Mouse (Mus musculus) embryonic fibroblast, embryonic 13.5 days (primary cell): ENCODE results near the gene Epb41l5. TPM values are rescaled to one million over a fixed set of nuclear protein-coding genes. Genes with fewer than 3 reads are reported as not detected.

Experiments used
- H3K27ac ChIP-seq: 2 replicates; pipeline ENCODE4 v1.5.1; 2012; ENCODE audit warnings: low read length, control low read depth, inconsistent platforms; ENCODE audit not compliant: insufficient read depth
- H3K4me1 ChIP-seq: 2 replicates; pipeline ENCODE4 v1.6.1; 2011; ENCODE audit warnings: low read length; ENCODE audit not compliant: control insufficient read depth, insufficient read depth
- H3K4me3 ChIP-seq: 2 replicates; pipeline ENCODE4 v1.5.1; 2011; ENCODE audit warnings: mild to moderate bottlenecking, control low read depth, low read length; ENCODE audit not compliant: insufficient read depth
- CTCF ChIP-seq: IDR thresholded peaks from 2 replicates; pipeline ENCODE4 v1.5.1; 2011; ENCODE audit warnings: mild to moderate bottlenecking, control low read depth, low read length, moderate library complexity, borderline replicate concordance; ENCODE audit not compliant: insufficient read depth
- POLR2A ChIP-seq: IDR thresholded peaks from 2 replicates; pipeline ENCODE4 v1.6.1; 2011; ENCODE audit warnings: low read depth, mild to moderate bottlenecking, control low read depth, low read length, moderate library complexity
- polyA plus RNA-seq: library from polyadenylated mRNA; stranded (reverse); fragments of >200 nt; gene quantifications from 2 replicates; pipeline ENCODE4 v1.2.4, GENCODE M21; 2011; ENCODE audit warnings: low read depth; ENCODE audit not compliant: missing spikeins, insufficient read length

Epb41l5 gene
- polyA plus RNA-seq, 1 experiment = 2.7 TPM

- H3K4me3 ChIP-seq = no peak overlapping the region
- no peak overlapping the region for H3K27ac ChIP-seq
- H3K4me1 ChIP-seq = 0 out of 2 replicates have a peak, but pooled peaks cover 3% of the 10 kb centered on the region
- no peak for TF ChIP-seq CTCF
- no peak for TF ChIP-seq POLR2A
Observed at GRCm38 (mm10) chr1:119522726-119523125, 126.1 kb downstream of the Epb41l5 start.

GRCm38 (mm10) chr1:119521681-119522080 lies 127.1 kb downstream of the Epb41l5 start:
- Histone ChIP-seq H3K4me3 (no peak overlapping the region), H3K4me1 (0 out of 2 replicates have a peak, but pooled peaks cover 3% of the 10 kb centered on the region), H3K27ac (no peak overlapping the region)
- no peak for TF ChIP-seq CTCF
- TF ChIP-seq POLR2A = no peak

GRCm38 (mm10) chr1:119521029-119521428 lies 127.8 kb downstream of the Epb41l5 start:
- Histone ChIP-seq H3K4me3 (no peak overlapping the region), H3K27ac (no peak overlapping the region), H3K4me1 (0 out of 2 replicates have a peak, but pooled peaks cover 3% of the 10 kb centered on the region)
- TF ChIP-seq CTCF (no peak), POLR2A (no peak)

GRCm38 (mm10) chr1:119519286-119519685 lies 129.5 kb downstream of the Epb41l5 start:
- no peak overlapping the region for H3K27ac ChIP-seq
- H3K4me3 ChIP-seq = no peak overlapping the region
- no peak for TF ChIP-seq POLR2A
- no peak for TF ChIP-seq CTCF
- no peaks in the 10 kb centered on the region for H3K4me1 ChIP-seq

- Histone ChIP-seq H3K4me1 (no peaks in the 10 kb centered on the region), H3K4me3 (no peak overlapping the region), H3K27ac (no peak overlapping the region)
- TF ChIP-seq CTCF (no peak), POLR2A (no peak)
Observed at GRCm38 (mm10) chr1:119518786-119519185, 130.0 kb downstream of the Epb41l5 start.

- Histone ChIP-seq H3K27ac (no peak overlapping the region), H3K4me3 (no peak overlapping the region), H3K4me1 (no peaks in the 10 kb centered on the region)
- TF ChIP-seq POLR2A = no peak
- no peak for TF ChIP-seq CTCF
Observed at GRCm38 (mm10) chr1:119518060-119518459, 130.7 kb downstream of the Epb41l5 start.

- Histone ChIP-seq H3K4me3 (no peak overlapping the region), H3K4me1 (peaks cover 3% of the 10 kb centered on the region; the same call in 1 of the 2 replicates), H3K27ac (no peak overlapping the region)
- TF ChIP-seq CTCF (no peak), POLR2A (no peak)
Observed at GRCm38 (mm10) chr1:119510857-119511256, 137.9 kb downstream of the Epb41l5 start.

GRCm38 (mm10) chr1:119510409-119510808 lies 138.4 kb downstream of the Epb41l5 start:
- Histone ChIP-seq H3K4me3 (no peak overlapping the region), H3K27ac (no peak overlapping the region), H3K4me1 (peaks cover 3% of the 10 kb centered on the region; the same call in 1 of the 2 replicates)
- TF ChIP-seq CTCF = no peak
- no peak for TF ChIP-seq POLR2A

- Histone ChIP-seq H3K4me1 (peaks cover 6% of the 10 kb centered on the region; the same call in 1 of the 2 replicates), H3K4me3 (no peak overlapping the region), H3K27ac (no peak overlapping the region)
- no peak for TF ChIP-seq CTCF
Observed at GRCm38 (mm10) chr1:119509474-119509873, 139.3 kb downstream of the Epb41l5 start.

- no peak overlapping the region for H3K4me3 ChIP-seq
- H3K4me1 ChIP-seq = peaks cover 6% of the 10 kb centered on the region; the same call in 1 of the 2 replicates
- no peak for TF ChIP-seq POLR2A
- no peak for TF ChIP-seq CTCF
- no peak overlapping the region for H3K27ac ChIP-seq
Observed at GRCm38 (mm10) chr1:119508548-119508947, 140.3 kb downstream of the Epb41l5 start.

GRCm38 (mm10) chr1:119505951-119506350 lies 142.8 kb downstream of the Epb41l5 start:
- TF ChIP-seq POLR2A (no peak), CTCF (no peak)
- Histone ChIP-seq H3K4me3 (no peak overlapping the region), H3K4me1 (peaks cover 6% of the 10 kb centered on the region; the same call in 1 of the 2 replicates), H3K27ac (no peak overlapping the region)
